Mouse (Mus musculus) MEL (cell line): Measurements from ENCODE around the gene Sult4a1.

Experiments
- BHLHE40 ChIP-seq: IDR thresholded peaks from 2 replicates; pipeline ENCODE4 v1.6.1; 2012; ENCODE audit warnings: low read depth, mild to moderate bottlenecking, inconsistent platforms, low read length, improper control_type of control experiment, borderline replicate concordance
- CTCF ChIP-seq, 3 experiments: IDR thresholded peaks in 2 of 3; conservative IDR thresholded peaks in 1 of 3; 2 replicates each; pipeline ENCODE4 v1.5.1; 2011 to 2012; ENCODE audit warnings: low read length in 3 of 3, low read depth in 2 of 3, mild to moderate bottlenecking in 2 of 3, improper control_type of control experiment in 1 of 3, inconsistent platforms in 1 of 3, mixed read lengths in 1 of 3, moderate library complexity in 1 of 3; ENCODE audit not compliant: control insufficient read depth in 1 of 3, insufficient read depth in 1 of 3, poor library complexity in 1 of 3, severe bottlenecking in 1 of 3
- ELF1 ChIP-seq: IDR thresholded peaks from 2 replicates; pipeline ENCODE4 v1.6.1; 2014; ENCODE audit warnings: low read depth, mild to moderate bottlenecking, inconsistent platforms, low read length, improper control_type of control experiment, moderate library complexity
- KAT2A ChIP-seq: conservative IDR thresholded peaks from 2 replicates; pipeline ENCODE4 v1.6.1; 2012; ENCODE audit warnings: low read depth, low read length, improper control_type of control experiment, inconsistent platforms
- MAFK ChIP-seq: IDR thresholded peaks from 2 replicates; pipeline ENCODE4 v1.6.1; 2011; ENCODE audit warnings: low read depth, mild to moderate bottlenecking, low read length, improper control_type of control experiment, borderline replicate concordance
- MAX ChIP-seq: IDR thresholded peaks from 2 replicates; pipeline ENCODE4 v1.6.1; 2011; ENCODE audit warnings: low read length, improper control_type of control experiment
- NELFE ChIP-seq: IDR thresholded peaks from 2 replicates; pipeline ENCODE4 v1.6.1; 2011; ENCODE audit warnings: low read depth, low read length, improper control_type of control experiment
- POLR2A ChIP-seq, 2 experiments: IDR thresholded peaks; 2 replicates each; pipeline ENCODE4 v1.6.1; 2011 to 2012; ENCODE audit warnings: low read length in 2 of 2, mild to moderate bottlenecking in 2 of 2, control low read depth in 1 of 2, improper control_type of control experiment in 1 of 2, low read depth in 1 of 2, moderate library complexity in 1 of 2; ENCODE audit not compliant: control insufficient read depth in 1 of 2, insufficient read depth in 1 of 2, poor library complexity in 1 of 2
- POLR2AphosphoS2 ChIP-seq: IDR thresholded peaks from 2 replicates; pipeline ENCODE4 v1.6.1; 2011; ENCODE audit warnings: low read length, improper control_type of control experiment
- RCOR1 ChIP-seq: IDR thresholded peaks from 2 replicates; pipeline ENCODE4 v1.6.1; 2012; ENCODE audit warnings: low read depth, mild to moderate bottlenecking, inconsistent platforms, low read length, improper control_type of control experiment
- TBP ChIP-seq: IDR thresholded peaks from 2 replicates; pipeline ENCODE4 v1.8.0; 2011; ENCODE audit warnings: low read depth, low read length, improper control_type of control experiment
- USF1 ChIP-seq: IDR thresholded peaks from 2 replicates; pipeline ENCODE4 v1.6.1; 2014; ENCODE audit warnings: low read depth, mild to moderate bottlenecking, inconsistent platforms, low read length, improper control_type of control experiment, moderate library complexity

- TF ChIP-seq MAFK (no peak), POLR2AphosphoS2 (no peak), POLR2A (IDR thresholded peaks at IDR 0.05; ENCODE audit: control insufficient read depth in 1 of 2, insufficient read depth in 1 of 2, low read depth in 1 of 2, low read length in 2 of 2, poor library complexity in 1 of 2) (no peak), ELF1 (no peak), RCOR1 (no peak), NELFE (no peak), KAT2A (no peak), MAX (no peak), TBP (no peak), CTCF (IDR thresholded peaks at IDR 0.05 in 2 of 3, conservative IDR thresholded peaks at IDR 0.05 in 1 of 3; ENCODE audit: control insufficient read depth in 1 of 3, insufficient read depth in 1 of 3, low read depth in 2 of 3, low read length in 3 of 3, poor library complexity in 1 of 3, severe bottlenecking in 1 of 3) (no peak), BHLHE40 (no peak), USF1 (no peak)
Measured at GRCm38 (mm10) chr15:84115727-84116126, 10.2 kb upstream of the Sult4a1 start.
